19 mouse cellular contexts compared by ENCODE assay signal in genomic region chr19:5739446-5739845, GRCm38 (mm10). TPM values are rescaled to one million over a fixed set of nuclear protein-coding genes. Genes with fewer than 3 reads are reported as not detected.
A peak's percentile ranks its signal among the peaks of the same experiment; 100 is the strongest.
DNase-seq lines count a peak whose midpoint lies in the region; ATAC-seq and TF ChIP-seq lines count a peak whose summit lies in the region.
"Had no signal": no experiment of that assay in that cellular context is flagged by ENCODE, and none has a peak within 500 bp of the region (broad histone marks: within the 10 kb centered on the region; RNA-seq: fewer than 3 reads in every experiment).

No protein-coding gene starts in this region.

- no peak for ATAC-seq in limb, embryonic 12.5 days (ENCODE audit: insufficient number of reproducible peaks, insufficient read depth, low FRiP score, low TSS enrichment, low read depth)
- ATAC-seq in limb, embryonic 15.5 days (ENCODE audit: insufficient number of reproducible peaks, low FRiP score, low TSS enrichment, low read depth): no peak
- ATAC-seq: forebrain, embryonic 13.5 days; intestine, embryonic 16.5 days; Patski had no signal

- no peak overlapping the region for H3K27ac ChIP-seq in cerebellum, adult 2 months (ENCODE audit: insufficient read depth, low read length)
- no peak overlapping the region for H3K27ac ChIP-seq in limb, embryonic 12.5 days
- H3K27ac ChIP-seq in limb, embryonic 10.5 days: no peak overlapping the region
- peak overlapping the region; percentile 99; the same call in 1 of the 2 replicates for H3K27ac ChIP-seq in limb, embryonic 15.5 days
- H3K27ac ChIP-seq: embryonic facial prominence, embryonic 10.5 days; heart, embryonic 10.5 days; hindbrain, embryonic 10.5 days; hindbrain, embryonic 14.5 days had no signal

- WGBS in cerebellum, adult 2 months: 80% methylated on average over 2 of the region's 2 CpGs
- 44% methylated on average over 2 of the region's 2 CpGs for WGBS in limb, embryonic 12.5 days
- WGBS in limb, embryonic 10.5 days: 63% methylated on average over 2 of the region's 2 CpGs
- 61% methylated on average over 2 of the region's 2 CpGs for WGBS in limb, embryonic 15.5 days

- no peaks in the 10 kb centered on the region for H3K27me3 ChIP-seq in cerebellum, adult 2 months (ENCODE audit: control insufficient read depth, insufficient read depth, low read length)
- peaks cover 44% of the 10 kb centered on the region for H3K27me3 ChIP-seq in limb, embryonic 12.5 days
- peaks cover 52% of the 10 kb centered on the region for H3K27me3 ChIP-seq in limb, embryonic 10.5 days (ENCODE audit: low read depth, poor library complexity, severe bottlenecking)
- H3K27me3 ChIP-seq in limb, embryonic 15.5 days: 0 out of 2 replicates have a peak, but pooled peaks cover 3% of the 10 kb centered on the region
- H3K27me3 ChIP-seq: Patski had no signal

- TF ChIP-seq POLR2A in cerebellum, adult 2 months (IDR thresholded peaks at IDR 0.05; ENCODE audit: borderline replicate concordance, insufficient read depth, low read length): no peak

- peaks cover 22% of the 10 kb centered on the region for H3K4me1 ChIP-seq in cerebellum, adult 2 months (ENCODE audit: control insufficient read depth, insufficient read depth, low read length)
- H3K4me1 ChIP-seq in limb, embryonic 12.5 days (replicated peaks): peaks cover 30% of the 10 kb centered on the region
- peaks cover 43% of the 10 kb centered on the region for H3K4me1 ChIP-seq in limb, embryonic 10.5 days
- peaks cover 49% of the 10 kb centered on the region for H3K4me1 ChIP-seq in limb, embryonic 15.5 days

- no peak for TF ChIP-seq CTCF in cerebellum, adult 2 months (IDR thresholded peaks at IDR 0.05; ENCODE audit: borderline replicate concordance, insufficient read depth, low read depth, low read length)

- H3K4me3 ChIP-seq in cerebellum, adult 2 months (replicated peaks; ENCODE audit: insufficient read depth, low read depth, low read length): no peak overlapping the region
- no peak overlapping the region for H3K4me3 ChIP-seq in limb, embryonic 12.5 days (replicated peaks)
- H3K4me3 ChIP-seq in limb, embryonic 10.5 days: no peak overlapping the region; the same call in 1 of the 2 replicates
- no peak overlapping the region for H3K4me3 ChIP-seq in limb, embryonic 15.5 days
- H3K4me3 ChIP-seq: forebrain, embryonic 13.5 days; heart, embryonic 10.5 days; hindbrain, embryonic 10.5 days had no signal

- H3K9me3 ChIP-seq in limb, embryonic 12.5 days: no peaks in the 10 kb centered on the region
- no peaks in the 10 kb centered on the region for H3K9me3 ChIP-seq in limb, embryonic 10.5 days (replicated peaks)
- no peaks in the 10 kb centered on the region for H3K9me3 ChIP-seq in limb, embryonic 15.5 days
- H3K9me3 ChIP-seq: embryonic facial prominence, embryonic 10.5 days; forebrain, embryonic 13.5 days; heart, embryonic 10.5 days; hindbrain, embryonic 10.5 days had no signal

- no peaks in the 10 kb centered on the region for H3K36me3 ChIP-seq in limb, embryonic 12.5 days
- 0 out of 2 replicates have a peak, but pooled peaks cover 2% of the 10 kb centered on the region for H3K36me3 ChIP-seq in limb, embryonic 10.5 days
- H3K36me3 ChIP-seq in limb, embryonic 15.5 days: no peaks in the 10 kb centered on the region; the same call in 1 of the 2 replicates
- H3K36me3 ChIP-seq: embryonic facial prominence, embryonic 10.5 days; heart, embryonic 10.5 days; hindbrain, embryonic 10.5 days had no signal

- DNase-seq in cerebellum, adult 11-12 months: peak; percentile 18
- no peak for DNase-seq in cerebellum, adult 2 months
- no peak for DNase-seq in limb, embryonic 10.5 days (ENCODE audit: low spot score)
- peak; percentile 71 for DNase-seq in 3T3-L1 (ENCODE audit: low read depth, low spot score)
- no peak for DNase-seq in T-cell, adult 2 months (ENCODE audit: low spot score)
- DNase-seq: adrenal gland, adult 8-10 months; cerebellum, adult 18-20 months; heart, adult 18-20 months; heart, postnatal 14 days had no signal

- 0 out of 2 replicates have a peak overlapping the region, but pooled peaks have one; percentile 96 for H3K4me2 ChIP-seq in limb, embryonic 12.5 days
- no peak overlapping the region for H3K4me2 ChIP-seq in limb, embryonic 15.5 days
- H3K4me2 ChIP-seq: forebrain, embryonic 13.5 days; hindbrain, embryonic 14.5 days had no signal

- no peak overlapping the region for H3K9ac ChIP-seq in limb, embryonic 12.5 days (replicated peaks)
- H3K9ac ChIP-seq in limb, embryonic 15.5 days: no peak overlapping the region
- H3K9ac ChIP-seq: forebrain, embryonic 13.5 days; hindbrain, embryonic 14.5 days had no signal

RNA-seq across cellular contexts. Expression of gene Ltbp3, which starts 1.3 kb away (rescaled TPM):
- polyA plus RNA-seq in cerebellum, adult 2 months (2012; rRNA removed): 165 and 175 TPM in 2 replicates
- 17.0 and 30.3 TPM in 2 replicates for polyA plus RNA-seq in limb, embryonic 12.5 days (2016; fragmentation: Nextera tagmentation; extraction: Ambion mirVana)
- polyA plus RNA-seq in limb, embryonic 10.5 days (2016; fragmentation: Nextera tagmentation; extraction: Ambion mirVana): 2.2 and 3.4 TPM in 2 replicates
- 59.4 and 64.3 TPM in 2 replicates for polyA plus RNA-seq in limb, embryonic 15.5 days (2015; fragmentation: Nextera tagmentation; extraction: Ambion mirVana)

RNA-seq across cellular contexts. Expression of gene Fam89b, which starts 10.0 kb away (rescaled TPM):
- polyA plus RNA-seq in cerebellum, adult 2 months (2012; rRNA removed): 65.2 and 65.9 TPM in 2 replicates
- 140 and 143 TPM in 2 replicates for polyA plus RNA-seq in limb, embryonic 12.5 days (2016; fragmentation: Nextera tagmentation; extraction: Ambion mirVana)
- 158 TPM in 2 replicates for polyA plus RNA-seq in limb, embryonic 10.5 days (2016; fragmentation: Nextera tagmentation; extraction: Ambion mirVana)
- polyA plus RNA-seq in limb, embryonic 15.5 days (2015; fragmentation: Nextera tagmentation; extraction: Ambion mirVana): 101 and 107 TPM in 2 replicates

RNA-seq across cellular contexts. Expression of gene Ehbp1l1, which starts 13.3 kb away (rescaled TPM):
- 11.7 and 13.1 TPM in 2 replicates for polyA plus RNA-seq in cerebellum, adult 2 months (2012; rRNA removed)
- polyA plus RNA-seq in limb, embryonic 12.5 days (2016; fragmentation: Nextera tagmentation; extraction: Ambion mirVana): 15.9 and 16.5 TPM in 2 replicates
- 8.4 and 9.2 TPM in 2 replicates for polyA plus RNA-seq in limb, embryonic 10.5 days (2016; fragmentation: Nextera tagmentation; extraction: Ambion mirVana)
- polyA plus RNA-seq in limb, embryonic 15.5 days (2015; fragmentation: Nextera tagmentation; extraction: Ambion mirVana): 28.9 and 48.5 TPM in 2 replicates

RNA-seq across cellular contexts. Expression of gene Scyl1, which starts 31.8 kb away (rescaled TPM):
- polyA plus RNA-seq in cerebellum, adult 2 months (2012; rRNA removed): 158 and 170 TPM in 2 replicates
- polyA plus RNA-seq in limb, embryonic 12.5 days (2016; fragmentation: Nextera tagmentation; extraction: Ambion mirVana): 74.9 and 78.0 TPM in 2 replicates
- 71.6 and 78.5 TPM in 2 replicates for polyA plus RNA-seq in limb, embryonic 10.5 days (2016; fragmentation: Nextera tagmentation; extraction: Ambion mirVana)
- polyA plus RNA-seq in limb, embryonic 15.5 days (2015; fragmentation: Nextera tagmentation; extraction: Ambion mirVana): 81.6 and 85.1 TPM in 2 replicates

RNA-seq across cellular contexts. Expression of gene Kcnk7, which starts 35.3 kb away (rescaled TPM):
- 0.13 and 0.24 TPM in 2 replicates for polyA plus RNA-seq in cerebellum, adult 2 months (2012; rRNA removed)
- polyA plus RNA-seq in limb, embryonic 12.5 days (2016; fragmentation: Nextera tagmentation; extraction: Ambion mirVana): 0.40 TPM in 1 of 2 replicates, not detected in the other
- not detected in 2 replicates for polyA plus RNA-seq in limb, embryonic 10.5 days (2016; fragmentation: Nextera tagmentation; extraction: Ambion mirVana)
- polyA plus RNA-seq in limb, embryonic 15.5 days (2015; fragmentation: Nextera tagmentation; extraction: Ambion mirVana): 3.1 and 4.4 TPM in 2 replicates
- polyA plus RNA-seq: brain, embryonic 14.5 days; heart, embryonic 10.5 days had no signal

Comparison
In these comparisons a context has a peak if more than half of its experiments do, and no peak if none do; other contexts are left out.
1. DNase-seq: peak in cerebellum, adult 11-12 months (single experiment) and 3T3-L1 (single experiment); none in cerebellum, adult 2 months (0 of 2), limb, embryonic 10.5 days (single experiment) and T-cell, adult 2 months (single experiment).